Mouse (Mus musculus): ENCODE data around the gene Ddx39. TPM values are rescaled to one million over a fixed set of nuclear protein-coding genes. Genes with fewer than 3 reads are reported as not detected.

The Ddx39 gene
- total RNA-seq, 2 experiments from 2014 or later = 68.1 to 69.0 TPM

- no peak for DNase-seq
These were observed 15.4 kb upstream of the Ddx39 start for GRCm38 (mm10) chr8:83699566-83699965.

- DNase-seq = no peak
These were observed 14.4 kb upstream of the Ddx39 start for GRCm38 (mm10) chr8:83700423-83701085.

GRCm38 (mm10) chr8:83703426-83703825 is 11.6 kb upstream of the Ddx39 start:
- no peak for DNase-seq

GRCm38 (mm10) chr8:83706411-83706810 is 8.6 kb upstream of the Ddx39 start:
- DNase-seq = no peak

GRCm38 (mm10) chr8:83707554-83707953 is 7.4 kb upstream of the Ddx39 start:
- DNase-seq = no peak

- no peak for DNase-seq
These were observed 324 bp upstream of the Ddx39 start for GRCm38 (mm10) chr8:83714676-83715030.

GRCm38 (mm10) chr8:83715771-83716170 is 794 bp downstream of the Ddx39 start:
- DNase-seq = no peak

- no peak for DNase-seq
These were observed 1.6 kb downstream of the Ddx39 start for GRCm38 (mm10) chr8:83716563-83716962.

- no peak for DNase-seq
These were observed 4.1 kb downstream of the Ddx39 start for GRCm38 (mm10) chr8:83719048-83719447.

GRCm38 (mm10) chr8:83719693-83720092 is 4.7 kb downstream of the Ddx39 start:
- no peak for DNase-seq

- peak; percentile 83 for DNase-seq
These were observed 6.5 kb downstream of the Ddx39 start for GRCm38 (mm10) chr8:83721405-83722025.

- DNase-seq = no peak
These were observed 7.7 kb downstream of the Ddx39 start for GRCm38 (mm10) chr8:83722631-83723030.

- DNase-seq = no peak
These were observed 8.6 kb downstream of the Ddx39 start for GRCm38 (mm10) chr8:83723447-83724083.

- peak; percentile 89 for DNase-seq
These were observed 9.9 kb downstream of the Ddx39 start for GRCm38 (mm10) chr8:83724697-83725482.

- no peak for DNase-seq
These were observed 10.6 kb downstream of the Ddx39 start for GRCm38 (mm10) chr8:83725521-83726102.

- DNase-seq = peak; percentile 64
These were observed 14.2 kb downstream of the Ddx39 start for GRCm38 (mm10) chr8:83729009-83729807.

- DNase-seq = no peak
These were observed 16.9 kb downstream of the Ddx39 start for GRCm38 (mm10) chr8:83731906-83732305.

- DNase-seq = no peak
These were observed 17.9 kb downstream of the Ddx39 start for GRCm38 (mm10) chr8:83732919-83733318.

- DNase-seq = no peak
These were observed 21.7 kb downstream of the Ddx39 start for GRCm38 (mm10) chr8:83736681-83737080.

GRCm38 (mm10) chr8:83737346-83737745 is 22.4 kb downstream of the Ddx39 start:
- no peak for DNase-seq

- DNase-seq = peak; percentile 81
These were observed 23.0 kb downstream of the Ddx39 start for GRCm38 (mm10) chr8:83737852-83738562.

Measured in heart, postnatal 4 days (tissue).